Mouse (Mus musculus) testis, adult 2 months (tissue): ENCODE data around the gene Nsun4. TPM values are rescaled to one million over a fixed set of nuclear protein-coding genes. Genes with fewer than 3 reads are reported as not detected.

Experiments
- H3K27ac ChIP-seq: fragments of 200-500 bp; 2 replicates; pipeline ENCODE4 v1.5.1; 2012; ENCODE audit warnings: low read depth, low read length; ENCODE audit not compliant: control insufficient read depth, insufficient read depth
- H3K27me3 ChIP-seq: fragments of 200-500 bp; 2 replicates; pipeline ENCODE4 v1.6.1; 2012; ENCODE audit warnings: mild to moderate bottlenecking, low read length, moderate library complexity; ENCODE audit not compliant: control insufficient read depth, insufficient read depth
- H3K36me3 ChIP-seq: fragments of 200-500 bp; 2 replicates; pipeline ENCODE4 v1.6.1; 2012; ENCODE audit warnings: mild to moderate bottlenecking, low read length; ENCODE audit not compliant: control insufficient read depth, insufficient read depth
- H3K4me1 ChIP-seq: fragments of 200-500 bp; 2 replicates; pipeline ENCODE4 v1.6.1; 2012; ENCODE audit warnings: low read length; ENCODE audit not compliant: control insufficient read depth, insufficient read depth
- H3K4me3 ChIP-seq: fragments of 200-500 bp; 2 replicates; pipeline ENCODE4 v1.5.1; 2012; ENCODE audit warnings: low read depth, mild to moderate bottlenecking, low read length, moderate library complexity, mixed read lengths; ENCODE audit not compliant: control insufficient read depth
- CTCF ChIP-seq: fragments of 200-500 bp; IDR thresholded peaks from 2 replicates; pipeline ENCODE4 v1.5.1; 2012; ENCODE audit warnings: low read depth, mild to moderate bottlenecking, inconsistent platforms, low read length, moderate library complexity; ENCODE audit not compliant: control insufficient read depth, insufficient read depth, insufficient replicate concordance
- POLR2A ChIP-seq: fragments of 200-500 bp; IDR thresholded peaks from 2 replicates; pipeline ENCODE4 v1.6.1; 2012; ENCODE audit warnings: low read depth, mild to moderate bottlenecking, inconsistent platforms, low read length, moderate library complexity; ENCODE audit not compliant: control insufficient read depth
- polyA plus RNA-seq: library from polyadenylated mRNA; depleted of rRNA; stranded (reverse); fragments of >200 nt; gene quantifications from 2 replicates; pipeline ENCODE4 v1.2.3, GENCODE M21; 2012

Nsun4 gene
- polyA plus RNA-seq, 1 experiment, result 263 TPM

GRCm38 (mm10) chr4:116076369-116077231 is 22.9 kb upstream of the Nsun4 start:
- peak; percentile 26; the same call in 1 of the 2 replicates for TF ChIP-seq POLR2A
- no peak for TF ChIP-seq CTCF
- peaks cover 1% of the 10 kb centered on the region; the same call in 1 of the 2 replicates for H3K36me3 ChIP-seq
- peaks cover 7% of the 10 kb centered on the region for H3K4me1 ChIP-seq
- H3K27me3 ChIP-seq, result no peaks in the 10 kb centered on the region
- peak overlapping the region; percentile 97 for H3K27ac ChIP-seq
- H3K4me3 ChIP-seq, result peak overlapping the region; percentile 96

DNA sequence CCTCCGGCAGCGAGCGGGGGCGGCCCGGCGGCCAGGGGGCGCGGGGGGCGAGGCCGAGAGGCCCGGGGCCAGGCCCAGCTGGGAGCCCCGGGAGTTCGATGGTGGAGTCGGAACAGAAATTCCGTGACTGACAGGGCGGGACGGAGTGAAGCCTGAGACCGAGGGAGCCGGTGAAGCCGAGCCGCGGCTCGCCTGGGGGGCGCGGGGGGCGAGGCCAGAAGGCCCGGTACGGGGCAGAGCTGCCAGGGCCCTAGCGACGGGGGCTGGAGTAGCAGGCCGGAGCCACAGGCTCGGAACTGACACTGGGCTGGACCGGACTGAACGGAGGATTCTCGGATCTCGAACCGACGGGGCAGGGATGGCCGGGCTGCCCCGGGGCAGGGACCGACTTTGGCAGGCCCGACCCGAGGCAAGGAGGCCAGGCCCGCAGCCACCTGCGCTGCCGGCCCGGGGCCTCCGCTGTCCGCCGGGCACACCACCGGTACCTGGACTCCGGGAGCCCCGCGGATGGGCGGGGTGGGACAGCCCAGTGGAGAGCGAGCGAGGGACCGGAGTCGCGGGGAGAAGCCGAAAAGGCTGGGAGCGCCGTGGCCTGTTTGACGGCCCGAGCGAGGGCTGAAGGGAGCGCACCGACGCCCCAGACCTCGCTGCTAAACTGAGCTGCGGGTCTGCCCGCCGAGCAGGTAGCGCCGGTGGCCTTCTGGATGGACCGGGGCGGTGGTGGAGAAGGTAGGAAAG is 22.1 kb upstream of the Nsun4 start:
- H3K27me3 ChIP-seq, result no peaks in the 10 kb centered on the region
- TF ChIP-seq POLR2A, result no peak
- no peak for TF ChIP-seq CTCF
- peak overlapping the region; percentile 97 for H3K27ac ChIP-seq
- peak overlapping the region; percentile 96 for H3K4me3 ChIP-seq
- no peaks in the 10 kb centered on the region; the same call in 1 of the 2 replicates for H3K36me3 ChIP-seq
- H3K4me1 ChIP-seq, result peaks cover 7% of the 10 kb centered on the region

GRCm38 (mm10) chr4:116074861-116075620 is 21.4 kb upstream of the Nsun4 start, which contains the start of the genes Uqcrh and Lrrc41:
Gene Uqcrh (minus strand): TSS chr4:116075071.
Gene Lrrc41 (plus strand): TSS chr4:116075269.
- H3K4me3 ChIP-seq, result peak within 1 kb of the TSS; percentile 96
- H3K27me3 ChIP-seq, result no peaks in the 10 kb centered on the region
- peak; percentile 86 for TF ChIP-seq POLR2A
- TF ChIP-seq CTCF, result no peak
- H3K27ac ChIP-seq, result peak within 1 kb of the TSS; percentile 97
- peaks cover 7% of the 10 kb centered on the region for H3K4me1 ChIP-seq
- no peaks in the 10 kb centered on the region; the same call in 1 of the 2 replicates for H3K36me3 ChIP-seq

DNA sequence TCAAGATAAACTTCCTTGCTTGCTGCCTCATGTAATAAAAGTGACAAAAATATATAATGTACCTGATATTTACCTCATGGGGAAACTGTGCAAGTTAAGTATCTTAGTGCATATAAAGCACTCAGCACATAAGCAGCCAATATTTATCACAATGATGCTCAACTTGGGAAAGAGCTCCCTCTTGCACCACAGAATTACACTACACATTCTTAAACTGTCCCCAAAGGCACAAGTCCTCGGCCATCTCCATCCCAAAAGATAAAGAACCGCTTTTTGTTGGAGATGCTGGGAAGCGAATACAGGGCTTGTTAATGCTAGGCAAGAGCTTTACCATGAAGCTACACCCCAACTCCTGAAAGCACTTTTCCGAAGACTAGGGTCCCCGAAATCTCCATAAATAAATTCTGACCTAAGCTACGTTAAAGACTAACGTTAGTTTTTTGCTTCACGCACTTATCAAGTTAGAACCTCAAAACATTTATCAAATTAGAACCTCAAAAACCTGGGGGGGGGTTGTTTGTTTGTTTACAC is 20.5 kb upstream of the Nsun4 start:
- no peak for TF ChIP-seq CTCF
- no peak for TF ChIP-seq POLR2A
- no peaks in the 10 kb centered on the region for H3K36me3 ChIP-seq
- H3K27ac ChIP-seq, result no peak overlapping the region; the same call in 1 of the 2 replicates
- peak overlapping the region; percentile 96 for H3K4me3 ChIP-seq
- peaks cover 7% of the 10 kb centered on the region for H3K4me1 ChIP-seq
- no peaks in the 10 kb centered on the region for H3K27me3 ChIP-seq

GRCm38 (mm10) chr4:116073146-116073545 is 19.5 kb upstream of the Nsun4 start:
- Histone ChIP-seq H3K4me1 (peaks cover 7% of the 10 kb centered on the region), H3K4me3 (no peak overlapping the region), H3K27me3 (no peaks in the 10 kb centered on the region), H3K27ac (no peak overlapping the region), H3K36me3 (no peaks in the 10 kb centered on the region)
- no peak for TF ChIP-seq CTCF
- TF ChIP-seq POLR2A, result no peak

DNA sequence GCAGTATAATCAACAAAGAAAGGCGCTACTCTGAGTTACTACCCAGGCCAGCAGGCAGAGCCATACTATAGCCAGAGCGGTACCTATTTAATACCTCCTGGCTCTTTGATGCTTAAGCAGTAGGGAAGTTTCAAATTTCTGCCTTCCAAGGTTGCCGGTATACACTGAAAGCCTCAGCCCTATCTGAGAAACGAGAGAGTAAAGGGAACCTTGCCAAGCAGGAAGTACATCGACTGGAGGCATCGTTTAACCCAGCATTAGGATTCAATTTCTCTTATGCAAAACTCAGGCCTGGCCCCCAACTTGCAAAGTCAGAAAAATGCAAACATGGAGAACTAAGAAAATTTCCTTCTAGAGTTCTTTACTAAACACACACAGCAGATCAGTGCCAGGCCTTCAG is 16.4 kb upstream of the Nsun4 start:
- no peak overlapping the region for H3K27ac ChIP-seq
- peaks cover 2% of the 10 kb centered on the region; the same call in 1 of the 2 replicates for H3K4me1 ChIP-seq
- H3K4me3 ChIP-seq, result no peak overlapping the region
- H3K36me3 ChIP-seq, result no peaks in the 10 kb centered on the region
- H3K27me3 ChIP-seq, result no peaks in the 10 kb centered on the region
- TF ChIP-seq CTCF (no peak), POLR2A (no peak)

- no peak overlapping the region for H3K27ac ChIP-seq
- no peak overlapping the region for H3K4me3 ChIP-seq
- no peaks in the 10 kb centered on the region for H3K27me3 ChIP-seq
- TF ChIP-seq POLR2A (no peak), CTCF (no peak)
- peaks cover 2% of the 10 kb centered on the region for H3K4me1 ChIP-seq
- no peaks in the 10 kb centered on the region for H3K36me3 ChIP-seq
Measured at GRCm38 (mm10) chr4:116063855-116064254, 10.2 kb upstream of the Nsun4 start.
